Mouse (Mus musculus) midbrain, embryonic 13.5 days (tissue): ENCODE data around the gene Igll1. TPM values are rescaled to one million over a fixed set of nuclear protein-coding genes. Genes with fewer than 3 reads are reported as not detected.
"Not testable (repeated sequence)": the region's sequence is repeated elsewhere in the genome, so short reads cannot be mapped to it uniquely, and the experiment has no call there.

ENCODE experiments used
- ATAC-seq: fragments of 200-750 bp; cut with Nextera tagmentation; 2 replicates; pipeline ENCODE4 v1.8.0; 2017; ENCODE audit warnings: mild to moderate bottlenecking, moderate TSS enrichment, moderate library complexity
- H3K27ac ChIP-seq: fragments of 300-500 bp; sonication (generic); 2 replicates; pipeline ENCODE4 v1.5.1; 2015; ENCODE audit warnings: inconsistent platforms, mild to moderate bottlenecking, moderate library complexity
- H3K27me3 ChIP-seq: fragments of 300-500 bp; sonication (generic); 2 replicates; pipeline ENCODE4 v1.6.1; 2015; ENCODE audit warnings: mild to moderate bottlenecking, inconsistent platforms
- H3K36me3 ChIP-seq: fragments of 300-500 bp; sonication (generic); 2 replicates; pipeline ENCODE4 v1.6.1; 2015; ENCODE audit warnings: mild to moderate bottlenecking, inconsistent platforms
- H3K4me1 ChIP-seq: fragments of 300-500 bp; sonication (generic); replicated peaks from 2 replicates; pipeline ENCODE4 v1.6.1; 2015; ENCODE audit warnings: inconsistent platforms
- H3K4me2 ChIP-seq: fragments of 300-500 bp; sonication (generic); replicated peaks from 2 replicates; pipeline ENCODE4 v1.6.1; 2015; ENCODE audit warnings: moderate library complexity, mild to moderate bottlenecking, inconsistent platforms
- H3K4me3 ChIP-seq: fragments of 300-500 bp; sonication (generic); replicated peaks from 2 replicates; pipeline ENCODE4 v1.5.1; 2015; ENCODE audit warnings: mild to moderate bottlenecking, inconsistent platforms
- H3K9ac ChIP-seq: fragments of 300-500 bp; sonication (generic); replicated peaks from 2 replicates; pipeline ENCODE4 v1.6.1; 2015; ENCODE audit warnings: mild to moderate bottlenecking, inconsistent platforms
- H3K9me3 ChIP-seq: fragments of 300-500 bp; sonication (generic); 2 replicates; pipeline ENCODE4 v1.6.1; 2016; ENCODE audit warnings: mild to moderate bottlenecking, inconsistent platforms
- WGBS: fragments of 180-500 bp; shearing (Covaris S2); methylation state at CpG from one replicate; pipeline ENCODE4 v1.1.7; 2015; 5-methylcytosine and 5-hydroxymethylcytosine counted together
- polyA plus RNA-seq: library from polyadenylated mRNA; unstranded; fragments of >200 nt; fragmentation: Nextera tagmentation; extraction: Ambion mirVana; gene quantifications from 2 replicates; pipeline ENCODE4 v1.2.1, GENCODE M21; 2015

Igll1 gene
- polyA plus RNA-seq, 1 experiment from 2014 or later = 0.24 TPM

GRCm38 (mm10) chr16:16870617-16871331, 7.0 kb upstream of the Igll1 start, which contains the start of the genes Top3b and Vpreb1:
Gene Top3b (plus strand): TSS chr16:16870736.
Gene Vpreb1 (minus strand): TSS chr16:16870843.
- no peaks in the 10 kb centered on the region for H3K27me3 ChIP-seq
- H3K9me3 ChIP-seq = no peaks in the 10 kb centered on the region
- H3K9ac ChIP-seq = peak within 1 kb of the TSS; percentile 79
- peak within 1 kb of the TSS; percentile 92 for H3K27ac ChIP-seq
- under 1% methylated on average over 48 of the region's 49 CpGs for WGBS
- peaks cover 12% of the 10 kb centered on the region for H3K4me1 ChIP-seq
- peaks cover 11% of the 10 kb centered on the region for H3K36me3 ChIP-seq
- peak within 1 kb of the TSS; percentile 73 for H3K4me2 ChIP-seq
- peak; percentile 98 for ATAC-seq
- H3K4me3 ChIP-seq = peak within 1 kb of the TSS; percentile 64

- H3K27me3 ChIP-seq = no peaks in the 10 kb centered on the region
- 35% methylated on average over 7 of the region's 7 CpGs for WGBS
- H3K27ac ChIP-seq = peak overlapping the region; percentile 92; the same call in 1 of the 2 replicates
These were observed 6.4 kb upstream of the Igll1 start for GRCm38 (mm10) chr16:16870241-16870616.

GRCm38 (mm10) chr16:16865696-16866561, 2.1 kb upstream of the Igll1 start:
- no peak overlapping the region for H3K9ac ChIP-seq
- no peaks in the 10 kb centered on the region for H3K36me3 ChIP-seq
- H3K9me3 ChIP-seq = no peaks in the 10 kb centered on the region
- no peak overlapping the region for H3K4me2 ChIP-seq
- no peak overlapping the region for H3K4me3 ChIP-seq
- H3K27me3 ChIP-seq = no peaks in the 10 kb centered on the region
- no peak for ATAC-seq
- no peak overlapping the region for H3K27ac ChIP-seq
- no peaks in the 10 kb centered on the region for H3K4me1 ChIP-seq
- 68% methylated on average over 4 of the region's 5 CpGs for WGBS

More at GRCm38 (mm10) chr16:16870241-16870616, 6.4 kb upstream of the Igll1 start:
- Histone ChIP-seq H3K4me2 (peak overlapping the region; percentile 73), H3K4me1 (peaks cover 12% of the 10 kb centered on the region), H3K36me3 (peaks cover 8% of the 10 kb centered on the region), H3K9ac (peak overlapping the region; percentile 79; the same call in 1 of the 2 replicates), H3K4me3 (peak overlapping the region; percentile 64), H3K9me3 (no peaks in the 10 kb centered on the region)
- ATAC-seq = peak; percentile 77

GRCm38 (mm10) chr16:16865217-16865616, 1.4 kb upstream of the Igll1 start:
- no peak overlapping the region for H3K9ac ChIP-seq
- H3K27ac ChIP-seq = no peak overlapping the region
- H3K4me1 ChIP-seq = no peaks in the 10 kb centered on the region
- no peaks in the 10 kb centered on the region for H3K27me3 ChIP-seq
- H3K9me3 ChIP-seq = no peaks in the 10 kb centered on the region
- no peak for ATAC-seq
- no peaks in the 10 kb centered on the region for H3K36me3 ChIP-seq
- no peak overlapping the region for H3K4me3 ChIP-seq
- H3K4me2 ChIP-seq = no peak overlapping the region

- H3K4me3 ChIP-seq = no peak overlapping the region
- no peaks in the 10 kb centered on the region for H3K9me3 ChIP-seq
- H3K27ac ChIP-seq = no peak overlapping the region
- no peak for ATAC-seq
- no peaks in the 10 kb centered on the region for H3K4me1 ChIP-seq
- no peaks in the 10 kb centered on the region for H3K36me3 ChIP-seq
- no peak overlapping the region for H3K4me2 ChIP-seq
- H3K27me3 ChIP-seq = no peaks in the 10 kb centered on the region
- 80% methylated on average over 3 of the region's 3 CpGs for WGBS
- H3K9ac ChIP-seq = no peak overlapping the region
These were observed 1.5 kb downstream of the Igll1 start for GRCm38 (mm10) chr16:16862288-16862687.

- no peak for ATAC-seq
- Histone ChIP-seq H3K27me3 (no peaks in the 10 kb centered on the region), H3K27ac (no peak overlapping the region), H3K36me3 (no peaks in the 10 kb centered on the region), H3K4me3 (no peak overlapping the region), H3K4me2 (no peak overlapping the region), H3K9me3 (no peaks in the 10 kb centered on the region), H3K4me1 (no peaks in the 10 kb centered on the region), H3K9ac (no peak overlapping the region)
- WGBS = 84% methylated on average over 13 of the region's 13 CpGs
These were observed 6.9 kb downstream of the Igll1 start for GRCm38 (mm10) chr16:16856731-16857476.

- not testable (repeated sequence) for H3K27ac ChIP-seq, H3K4me1 ChIP-seq, H3K27me3 ChIP-seq, ATAC-seq, H3K4me3 ChIP-seq, H3K9ac ChIP-seq, H3K4me2 ChIP-seq, H3K36me3 ChIP-seq, H3K9me3 ChIP-seq
- WGBS = 81% methylated on average over 9 of the region's 9 CpGs
These were observed 7.7 kb downstream of the Igll1 start for GRCm38 (mm10) chr16:16856054-16856453.

- WGBS = 94% methylated on average over 1 of the region's 1 CpGs
- Histone ChIP-seq H3K9ac (no peak overlapping the region), H3K4me1 (no peaks in the 10 kb centered on the region), H3K9me3 (no peaks in the 10 kb centered on the region), H3K4me2 (no peak overlapping the region), H3K4me3 (no peak overlapping the region), H3K27me3 (no peaks in the 10 kb centered on the region), H3K36me3 (no peaks in the 10 kb centered on the region), H3K27ac (no peak overlapping the region)
- no peak for ATAC-seq
These were observed 8.2 kb downstream of the Igll1 start for GRCm38 (mm10) chr16:16855541-16855940.

GRCm38 (mm10) chr16:16854836-16855235, 8.9 kb downstream of the Igll1 start:
- no peaks in the 10 kb centered on the region for H3K4me1 ChIP-seq
- no peak for ATAC-seq
- WGBS = 39% methylated on average over 6 of the region's 6 CpGs

GRCm38 (mm10) chr16:16852411-16852810, 11.4 kb downstream of the Igll1 start:
- Histone ChIP-seq H3K27me3 (no peaks in the 10 kb centered on the region), H3K36me3 (no peaks in the 10 kb centered on the region), H3K4me1 (no peaks in the 10 kb centered on the region), H3K9ac (no peak overlapping the region), H3K27ac (no peak overlapping the region), H3K4me2 (no peak overlapping the region), H3K9me3 (no peaks in the 10 kb centered on the region), H3K4me3 (no peak overlapping the region)
- 92% methylated on average over 3 of the region's 3 CpGs for whole genome bisulfite sequencing
- ATAC-seq = no peak

More at GRCm38 (mm10) chr16:16854836-16855235, 8.9 kb downstream of the Igll1 start:
- Histone ChIP-seq H3K27ac (no peak overlapping the region), H3K27me3 (no peaks in the 10 kb centered on the region), H3K36me3 (no peaks in the 10 kb centered on the region), H3K4me3 (no peak overlapping the region), H3K9me3 (no peaks in the 10 kb centered on the region), H3K4me2 (no peak overlapping the region), H3K9ac (no peak overlapping the region)

- Histone ChIP-seq H3K4me3 (no peak overlapping the region), H3K4me2 (no peak overlapping the region), H3K4me1 (no peaks in the 10 kb centered on the region), H3K9me3 (no peaks in the 10 kb centered on the region), H3K36me3 (no peaks in the 10 kb centered on the region), H3K27ac (no peak overlapping the region), H3K27me3 (no peaks in the 10 kb centered on the region), H3K9ac (no peak overlapping the region)
- ATAC-seq = no peak
These were observed 14.6 kb downstream of the Igll1 start for GRCm38 (mm10) chr16:16849196-16849595.
